Mouse (Mus musculus) monocyte, adult 5-6 weeks (primary cell): ENCODE measurements at regions not wholly inside any gene's neighbourhood (a gene's known extent, or its start where the extent isn't known, plus 50 kb on each side); places are given as distances from the start of the nearest gene placed in this dataset.
"Not testable (repeated sequence)": the region's sequence is repeated elsewhere in the genome, so short reads cannot be mapped to it uniquely, and the experiment has no call there.

Experiments used
- ATAC-seq: fragments of 153-309, 156-312 bp; replicated peaks from 2 replicates; pipeline ENCODE4 v1.8.0; 2017; ENCODE audit warnings: mild to moderate bottlenecking; ENCODE audit not compliant: low TSS enrichment, insufficient number of reproducible peaks, severe bottlenecking, poor library complexity, low FRiP score

DNA sequence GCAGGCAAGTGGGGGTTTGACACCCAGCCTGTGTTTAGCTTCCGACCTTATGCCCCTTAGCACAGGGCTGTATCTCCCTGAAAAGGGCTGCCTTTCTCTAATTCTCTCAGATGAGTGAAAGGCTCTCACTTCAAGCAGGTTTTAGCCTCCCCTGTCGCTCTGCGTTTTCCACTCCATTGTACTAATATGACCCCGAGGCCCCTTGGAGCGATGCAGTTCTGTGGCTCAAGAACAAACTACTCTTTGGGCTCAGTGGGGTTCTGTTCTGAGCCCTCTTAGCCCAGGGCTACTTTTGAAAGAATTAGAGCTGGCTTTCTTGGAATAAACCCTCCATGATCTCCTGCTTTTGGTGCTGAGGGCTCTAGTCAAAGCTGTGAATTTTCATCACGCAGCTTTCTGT, 53.4 kb upstream of the Castor2 start:
- ATAC-seq = no peak

GRCm38 (mm10) chr5:134042938-134043337, 56.6 kb upstream of the Castor2 start:
- ATAC-seq = not testable (repeated sequence)

DNA sequence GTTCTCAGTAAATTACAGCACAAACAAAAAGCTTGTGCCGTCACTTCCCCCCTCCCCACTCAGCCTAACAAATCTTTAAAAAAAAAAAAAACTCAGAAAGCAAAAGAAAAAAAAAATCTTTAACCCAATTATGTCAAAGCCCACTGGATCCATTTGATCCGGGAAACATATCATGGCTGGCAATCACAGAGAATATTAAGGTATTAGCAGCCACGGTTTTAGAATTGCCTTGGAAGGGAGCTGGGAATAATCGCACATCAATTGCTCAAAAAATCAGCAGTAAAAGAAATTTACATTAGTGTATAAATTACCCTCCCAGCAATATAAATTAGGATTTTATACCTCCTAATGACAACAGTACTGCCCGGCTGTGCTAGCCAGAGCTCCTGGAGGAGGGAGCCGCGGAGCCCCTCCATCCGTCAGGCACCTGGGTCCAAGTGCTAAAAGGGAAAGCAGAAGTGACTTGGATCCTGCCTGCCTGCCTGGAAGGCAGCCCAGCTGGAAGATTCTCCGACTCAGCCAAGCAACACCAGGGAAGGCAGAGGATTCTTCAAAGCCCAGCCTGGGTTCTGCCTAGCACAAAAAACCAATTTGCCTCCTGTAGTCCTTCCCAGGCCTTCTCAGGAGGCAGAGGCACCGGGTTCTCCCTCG, 72.1 kb upstream of the Castor2 start:
- no peak for ATAC-seq

DNA sequence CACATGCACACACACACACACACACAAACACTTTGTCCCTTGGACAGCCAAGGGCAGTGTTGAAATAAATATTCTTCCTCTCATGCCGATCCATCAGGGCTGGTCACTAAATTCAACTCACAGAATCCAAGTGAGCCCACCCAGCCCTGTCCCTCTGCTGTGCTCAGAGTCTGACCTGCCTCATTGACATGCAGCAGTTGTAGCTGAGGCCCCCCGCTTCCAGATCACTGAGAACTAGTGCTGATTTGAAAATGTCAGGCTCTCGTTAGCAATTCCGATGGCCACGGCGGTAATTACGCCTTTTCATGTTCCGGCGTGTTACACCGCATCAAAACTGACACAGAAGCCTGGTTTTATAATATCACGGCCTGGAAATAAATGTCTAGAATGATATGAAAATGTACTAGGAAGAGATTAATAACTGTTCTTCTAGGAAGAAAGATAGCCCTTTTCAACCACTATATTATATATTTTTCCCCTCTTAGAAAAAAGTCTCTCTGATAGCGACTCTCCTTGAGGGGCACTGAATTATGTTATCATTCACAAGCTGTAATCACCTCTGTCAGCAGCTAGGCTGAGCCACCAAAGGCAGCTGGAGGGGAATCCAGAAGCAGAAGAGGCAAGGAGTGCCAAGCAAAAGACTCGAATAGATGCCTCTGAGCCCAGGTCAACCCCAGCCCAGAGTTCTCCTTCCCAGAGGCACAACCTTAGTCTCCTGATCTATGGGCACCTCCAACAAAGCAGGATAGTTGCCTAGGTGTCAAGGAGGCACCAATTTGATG, 79.7 kb upstream of the Castor2 start:
- no peak for ATAC-seq

- no peak for ATAC-seq
These were observed 85.0 kb upstream of the Castor2 start for GRCm38 (mm10) chr5:134014257-134015163.

- no peak for ATAC-seq
These were observed 86.3 kb upstream of the Castor2 start for GRCm38 (mm10) chr5:134013206-134013605.

- ATAC-seq = no peak
These were observed 89.7 kb upstream of the Castor2 start for GRCm38 (mm10) chr5:134009843-134010242.

DNA sequence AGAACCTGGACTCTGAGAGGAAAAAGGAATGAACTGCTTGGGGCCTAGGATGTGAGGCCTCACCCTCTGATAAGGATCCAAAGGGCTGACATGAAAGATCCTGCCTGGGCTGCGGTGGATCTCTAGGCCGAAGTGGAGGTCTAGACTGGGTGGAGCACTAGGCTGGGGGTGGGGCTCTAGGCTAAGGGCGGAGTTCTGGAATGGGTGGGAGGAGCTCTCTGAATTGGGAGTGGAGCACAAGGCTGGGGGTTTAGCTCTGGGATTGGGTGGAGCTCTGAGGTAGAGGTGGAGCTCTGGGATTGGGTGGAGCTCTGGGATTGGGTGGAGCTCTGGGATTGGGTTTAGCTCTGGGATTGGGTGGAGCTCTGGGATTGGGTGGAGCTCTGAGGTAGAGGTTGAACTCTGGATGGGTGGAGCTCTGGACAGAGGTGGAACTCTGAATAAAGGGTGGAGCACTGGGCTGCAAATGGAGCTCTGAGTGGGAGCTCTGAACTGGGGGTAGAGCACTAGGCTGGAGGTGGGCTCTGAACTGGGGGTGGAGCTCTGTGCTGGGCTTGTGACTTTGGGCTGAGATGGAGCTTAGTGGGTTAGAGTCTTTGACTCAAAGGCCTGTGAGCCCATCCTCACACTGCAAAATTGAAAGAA, 92.3 kb upstream of the Castor2 start:
- no peak for ATAC-seq

- ATAC-seq = no peak
These were observed 92.9 kb upstream of the Castor2 start for GRCm38 (mm10) chr5:134006470-134007126.

DNA sequence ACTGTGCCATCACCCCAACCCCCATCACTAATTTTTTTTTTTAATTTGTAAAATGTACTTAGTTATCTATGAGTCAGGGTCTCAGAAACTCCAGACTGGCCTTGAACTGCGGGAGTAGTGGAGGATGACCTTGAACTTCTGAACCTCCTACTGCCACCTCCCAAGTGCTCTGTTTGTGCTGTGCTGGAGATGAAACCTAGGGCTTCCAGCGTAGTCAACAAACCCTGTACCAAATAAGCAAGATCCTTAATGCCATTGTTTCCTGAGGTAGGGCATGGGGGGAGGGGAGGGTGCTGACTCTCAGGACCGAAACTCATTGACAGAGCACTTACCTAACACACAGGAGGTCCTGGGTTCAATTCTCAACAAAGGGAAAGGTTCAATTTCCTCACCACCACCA, 93.5 kb upstream of the Castor2 start:
- ATAC-seq = no peak

- no peak for ATAC-seq
These were observed 99.4 kb upstream of the Castor2 start for GRCm38 (mm10) chr5:134000100-134000499.

DNA sequence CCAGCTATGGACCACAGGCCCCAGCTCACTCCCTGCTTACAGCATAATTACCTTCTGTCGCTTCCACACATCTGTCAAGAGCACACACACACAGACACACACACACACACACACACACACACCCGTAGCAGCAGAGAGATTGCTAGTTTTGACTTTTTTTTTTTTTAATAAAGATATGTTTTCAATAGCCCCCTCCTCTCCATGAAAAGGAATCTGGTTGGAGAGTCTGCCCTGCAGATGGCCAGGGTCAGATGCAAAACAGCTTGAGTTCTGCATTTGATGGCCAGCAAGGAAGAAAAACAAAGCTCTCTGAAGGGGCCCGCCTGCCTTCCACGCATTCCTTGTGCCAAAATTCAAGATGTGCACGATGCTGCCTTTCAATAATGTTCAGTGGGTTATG, 99.8 kb upstream of the Castor2 start:
- no peak for ATAC-seq

DNA sequence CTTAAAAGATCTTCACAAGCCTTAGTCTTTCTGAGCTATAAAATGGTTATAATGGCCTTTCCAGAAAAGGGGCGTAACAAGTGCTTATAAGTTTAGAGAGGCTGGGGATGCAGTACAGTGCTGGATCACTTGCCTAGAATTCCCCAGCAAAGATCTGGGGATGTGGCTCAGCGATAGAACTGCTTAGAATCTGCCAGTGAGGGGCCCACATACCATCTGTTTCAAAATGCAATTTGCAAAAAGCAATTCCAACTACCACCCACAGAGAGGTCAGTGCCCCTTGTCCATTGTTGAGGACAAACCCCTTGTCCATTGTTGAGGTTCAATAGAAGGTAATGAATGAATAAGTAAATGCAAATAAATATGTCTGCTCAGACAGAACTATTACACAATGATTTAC, 107.5 kb upstream of the Castor2 start:
- no peak for ATAC-seq

DNA sequence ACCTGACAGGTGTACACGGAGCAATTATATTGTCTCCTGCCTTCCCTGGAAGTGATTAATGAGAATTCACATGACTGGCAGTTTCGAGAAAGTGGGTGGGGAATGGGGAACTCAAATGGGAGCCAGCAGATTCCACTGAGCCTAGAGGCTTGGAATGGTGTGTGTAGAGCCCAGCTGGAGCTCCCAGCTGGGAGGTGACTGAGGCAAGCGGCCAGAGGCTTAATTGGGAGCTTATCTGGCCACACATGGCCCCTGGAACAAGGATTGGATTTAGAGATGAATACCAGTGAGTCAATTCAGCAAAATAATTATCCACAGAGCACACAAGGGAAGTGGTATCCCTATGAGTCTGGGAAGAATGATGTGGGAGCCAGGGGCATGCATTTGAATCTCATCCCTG, 108.0 kb upstream of the Castor2 start:
- ATAC-seq = no peak

- no peak for ATAC-seq
These were observed 116.1 kb upstream of the Castor2 start for GRCm38 (mm10) chr5:133983249-133983966.

- no peak for ATAC-seq
These were observed 129.0 kb upstream of the Castor2 start for GRCm38 (mm10) chr5:133970421-133970914.

GRCm38 (mm10) chr5:133963301-133963700, 136.2 kb upstream of the Castor2 start:
- no peak for ATAC-seq

DNA sequence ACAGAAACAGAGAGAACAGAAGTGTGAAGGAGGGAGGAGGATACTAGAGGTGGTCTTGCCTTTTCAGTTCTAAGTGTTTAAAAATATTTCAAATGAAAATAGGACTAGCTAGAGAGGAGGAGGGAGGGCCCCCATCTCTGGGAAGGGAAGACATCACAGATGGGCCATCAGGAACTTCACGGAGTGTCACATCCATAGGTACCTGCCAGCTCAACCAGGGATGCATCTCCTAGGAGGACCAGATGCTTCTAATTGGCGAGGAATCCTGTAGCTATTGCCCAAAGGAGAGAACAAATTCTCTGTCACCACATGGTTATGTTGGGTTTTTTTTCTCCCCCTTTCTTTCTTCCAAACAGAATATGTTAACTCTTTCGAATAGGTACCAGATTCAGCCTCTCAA, 158.7 kb upstream of the Castor2 start:
- ATAC-seq = no peak
